Mouse (Mus musculus) forebrain, embryonic 15.5 days (tissue): ENCODE measurements around the gene Gstp1. TPM values are rescaled to one million over a fixed set of nuclear protein-coding genes. Genes with fewer than 3 reads are reported as not detected.
"Not testable (repeated sequence)": the region's sequence is repeated elsewhere in the genome, so short reads cannot be mapped to it uniquely, and the experiment has no call there.

Experiments
- ATAC-seq: fragments of 200-750 bp; cut with Nextera tagmentation; replicated peaks from 2 replicates; pipeline ENCODE4 v1.8.0; 2017; ENCODE audit warnings: mild to moderate bottlenecking, moderate TSS enrichment, moderate library complexity
- H3K27ac ChIP-seq: fragments of 300-500 bp; sonication (generic); replicated peaks from 2 replicates; pipeline ENCODE4 v1.5.1; 2015; ENCODE audit warnings: mild to moderate bottlenecking, inconsistent platforms
- H3K27me3 ChIP-seq: fragments of 300-500 bp; sonication (generic); 2 replicates; pipeline ENCODE4 v1.6.1; 2015; ENCODE audit warnings: inconsistent platforms
- H3K36me3 ChIP-seq: fragments of 300-500 bp; sonication (generic); 2 replicates; pipeline ENCODE4 v1.6.1; 2015; ENCODE audit warnings: mild to moderate bottlenecking, inconsistent platforms
- H3K4me1 ChIP-seq: fragments of 300-500 bp; sonication (generic); 2 replicates; pipeline ENCODE4 v1.6.1; 2015; ENCODE audit warnings: inconsistent platforms
- H3K4me2 ChIP-seq: fragments of 300-500 bp; sonication (generic); replicated peaks from 2 replicates; pipeline ENCODE4 v1.6.1; 2015; ENCODE audit warnings: mild to moderate bottlenecking, inconsistent platforms
- H3K4me3 ChIP-seq: fragments of 300-500 bp; sonication (generic); 2 replicates; pipeline ENCODE4 v1.5.1; 2015; ENCODE audit warnings: mild to moderate bottlenecking, inconsistent platforms
- H3K9ac ChIP-seq: fragments of 300-500 bp; sonication (generic); replicated peaks from 2 replicates; pipeline ENCODE4 v1.6.1; 2015; ENCODE audit warnings: mild to moderate bottlenecking, inconsistent platforms
- H3K9me3 ChIP-seq: fragments of 300-500 bp; sonication (generic); 2 replicates; pipeline ENCODE4 v1.6.1; 2016; ENCODE audit warnings: inconsistent platforms
- WGBS: fragments of 180-500 bp; shearing (Covaris S2); methylation state at CpG from one replicate; pipeline ENCODE4 v1.1.7; 2015; ENCODE audit warnings: mixed read lengths; 5-methylcytosine and 5-hydroxymethylcytosine counted together
- polyA plus RNA-seq: library from polyadenylated mRNA; unstranded; fragments of >200 nt; fragmentation: Nextera tagmentation; extraction: Ambion mirVana; gene quantifications from 2 replicates; pipeline ENCODE4 v1.2.1, GENCODE M21; 2015

Gene Gstp1
- polyA plus RNA-seq, 1 experiment from 2014 or later = 426 TPM

DNA sequence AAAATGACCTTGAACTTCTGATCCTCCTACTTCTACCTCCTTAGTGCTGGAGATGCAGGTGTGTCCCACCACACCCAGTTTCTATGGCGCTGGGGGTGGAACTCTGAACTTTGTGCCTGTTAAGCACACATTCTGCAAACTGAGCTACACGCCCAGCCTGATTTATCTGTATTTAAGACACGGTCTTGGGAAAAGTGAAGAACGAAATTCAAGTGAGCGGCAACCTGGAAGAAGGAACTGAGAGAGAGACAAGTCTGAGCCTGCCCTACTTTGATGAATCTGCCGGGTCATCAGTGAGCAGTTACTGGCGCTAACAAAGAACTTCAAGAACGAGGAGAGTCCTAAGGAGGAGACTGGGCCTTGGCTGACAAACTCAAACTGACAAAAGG, 9.1 kb upstream of the Gstp1 start:
- Histone ChIP-seq H3K9me3 (no peaks in the 10 kb centered on the region), H3K36me3 (no peaks in the 10 kb centered on the region), H3K27me3 (no peaks in the 10 kb centered on the region), H3K4me1 (peaks cover 3% of the 10 kb centered on the region; the same call in 1 of the 2 replicates), H3K4me2 (no peak overlapping the region), H3K27ac (no peak overlapping the region), H3K9ac (no peak overlapping the region), H3K4me3 (no peak overlapping the region)
- ATAC-seq = no peak
- 86% methylated on average over 8 of the region's 8 CpGs for WGBS

DNA sequence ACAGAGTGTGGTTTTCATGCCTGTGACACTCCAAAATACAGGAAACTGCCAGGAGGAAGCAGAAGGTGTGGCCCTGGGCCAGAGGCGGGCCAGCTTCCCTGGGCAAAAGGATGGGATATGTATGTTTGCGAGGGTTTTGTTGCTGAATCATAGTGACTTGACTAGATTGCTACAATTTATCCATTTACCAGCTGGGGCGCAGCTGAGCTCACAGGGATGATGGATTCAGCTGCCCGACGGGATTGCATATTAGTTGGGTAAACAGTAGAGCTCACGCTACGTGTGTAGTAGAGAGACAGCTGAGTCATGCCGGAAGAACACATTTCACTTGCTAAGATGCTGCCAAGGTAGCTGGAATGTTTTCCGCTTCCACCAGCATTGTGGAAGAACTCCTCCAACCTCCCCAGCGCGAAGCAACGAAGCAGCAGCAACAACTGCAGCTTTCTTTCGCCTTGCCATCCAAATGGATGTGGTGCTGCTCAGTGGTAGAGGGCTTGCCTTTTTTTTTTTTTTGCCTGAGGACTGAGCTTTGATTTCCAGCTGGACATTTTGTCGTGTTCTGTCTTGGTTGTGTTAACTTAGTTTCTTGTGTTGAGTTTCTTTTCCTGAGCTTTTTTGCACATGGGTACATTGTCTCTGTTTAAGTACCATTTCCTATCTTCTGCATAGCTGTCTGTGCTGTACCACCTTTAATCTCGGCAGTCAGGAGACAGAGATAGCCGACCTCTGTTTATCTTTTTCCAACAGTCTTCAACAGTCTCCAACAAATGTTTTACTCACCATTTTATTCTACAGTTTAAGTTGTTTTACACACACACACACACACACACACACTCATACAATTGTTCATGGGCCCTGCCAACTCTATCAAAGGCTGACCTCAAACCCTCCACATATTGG, 8.4 kb upstream of the Gstp1 start, which contains the start of gene Gstp2:
Gstp2 (minus strand) TSS at position 58 of the 900 bp plus-strand sequence.
- H3K4me1 ChIP-seq = peaks cover 3% of the 10 kb centered on the region; the same call in 1 of the 2 replicates
- H3K9me3 ChIP-seq = no peaks in the 10 kb centered on the region
- no peaks in the 10 kb centered on the region for H3K36me3 ChIP-seq
- peak within 1 kb of the TSS; percentile 7; the same call in 1 of the 2 replicates for H3K4me3 ChIP-seq
- 48% methylated on average over 16 of the region's 16 CpGs for WGBS
- ATAC-seq = no peak
- no peaks in the 10 kb centered on the region for H3K27me3 ChIP-seq
- peak within 1 kb of the TSS; percentile 18; the same call in 1 of the 2 replicates for H3K4me2 ChIP-seq
- H3K27ac ChIP-seq = no peak within 1 kb of the TSS
- H3K9ac ChIP-seq = no peak within 1 kb of the TSS

DNA sequence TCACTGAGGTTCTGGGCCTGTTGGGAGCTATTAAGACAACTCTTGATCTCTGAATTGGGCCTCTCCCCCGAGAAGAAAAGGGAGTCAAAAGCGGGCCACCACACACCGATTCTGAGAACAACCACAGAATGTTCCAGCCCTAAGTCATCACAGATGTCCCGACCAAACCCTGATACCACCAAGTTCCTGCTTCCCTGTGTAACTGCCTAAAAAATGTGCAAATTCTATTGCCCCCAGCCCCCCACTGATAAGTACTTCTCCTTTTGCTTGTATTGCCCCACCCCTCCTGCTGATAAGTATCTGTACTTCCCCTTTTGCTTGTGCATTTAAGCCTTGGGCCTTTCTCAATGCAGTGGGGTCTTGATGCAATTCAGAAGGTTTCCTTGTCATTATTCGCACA, 6.3 kb upstream of the Gstp1 start:
- H3K4me1 ChIP-seq, H3K4me2 ChIP-seq, H3K4me3 ChIP-seq, H3K9me3 ChIP-seq, H3K27ac ChIP-seq, H3K36me3 ChIP-seq, H3K27me3 ChIP-seq, H3K9ac ChIP-seq, ATAC-seq: not testable (repeated sequence)
- WGBS = 91% methylated on average over 5 of the region's 5 CpGs

DNA sequence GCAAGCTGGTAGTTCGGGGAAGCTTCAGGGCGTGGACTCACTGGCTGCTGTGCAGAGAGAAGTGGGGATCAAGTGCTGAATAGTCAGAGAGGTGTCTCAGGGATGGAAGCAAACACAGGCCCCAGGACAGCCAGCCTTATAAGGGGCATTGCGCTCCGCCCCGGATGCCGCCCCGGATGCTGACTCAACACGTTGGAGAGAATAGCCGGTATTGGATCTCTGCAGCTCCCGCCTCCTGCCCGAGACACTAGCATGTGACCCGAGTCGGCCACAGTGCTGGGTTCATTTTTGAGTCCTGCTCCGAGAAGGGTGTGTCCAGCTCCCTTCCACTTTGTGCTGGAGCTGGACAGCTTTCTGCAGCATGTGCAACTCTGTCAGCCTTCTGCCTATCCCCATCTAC, 4.3 kb upstream of the Gstp1 start:
- Histone ChIP-seq H3K4me1 (peaks cover 16% of the 10 kb centered on the region), H3K36me3 (no peaks in the 10 kb centered on the region), H3K4me3 (no peak overlapping the region), H3K9me3 (no peaks in the 10 kb centered on the region), H3K27ac (no peak overlapping the region), H3K4me2 (no peak overlapping the region), H3K27me3 (no peaks in the 10 kb centered on the region), H3K9ac (no peak overlapping the region)
- 81% methylated on average over 14 of the region's 14 CpGs for WGBS
- no peak for ATAC-seq

DNA sequence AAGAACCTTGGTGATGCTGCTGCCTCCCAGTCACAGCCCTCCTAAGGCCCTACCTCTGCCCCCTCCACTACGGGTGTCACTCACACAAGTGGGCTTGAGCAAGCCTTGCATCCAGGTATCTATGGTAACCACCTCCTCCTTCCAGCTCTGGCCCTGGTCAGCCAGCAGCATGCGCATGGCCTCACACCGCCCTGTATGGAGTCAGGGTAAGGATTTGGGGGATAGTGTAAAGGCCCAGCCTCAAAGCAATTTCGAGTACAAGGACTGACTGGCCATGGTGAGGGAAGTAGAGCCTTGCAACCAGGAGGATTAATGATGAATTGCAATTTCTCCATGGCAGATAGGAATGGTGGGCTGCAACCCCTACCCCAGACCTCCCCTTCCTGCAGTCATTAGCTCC, 3.7 kb upstream of the Gstp1 start:
- 84% methylated on average over 3 of the region's 4 CpGs for WGBS
- H3K9ac ChIP-seq, H3K27me3 ChIP-seq, H3K36me3 ChIP-seq, H3K9me3 ChIP-seq, H3K27ac ChIP-seq, H3K4me2 ChIP-seq, H3K4me3 ChIP-seq, ATAC-seq: not testable (repeated sequence)
- peaks cover 19% of the 10 kb centered on the region for H3K4me1 ChIP-seq

DNA sequence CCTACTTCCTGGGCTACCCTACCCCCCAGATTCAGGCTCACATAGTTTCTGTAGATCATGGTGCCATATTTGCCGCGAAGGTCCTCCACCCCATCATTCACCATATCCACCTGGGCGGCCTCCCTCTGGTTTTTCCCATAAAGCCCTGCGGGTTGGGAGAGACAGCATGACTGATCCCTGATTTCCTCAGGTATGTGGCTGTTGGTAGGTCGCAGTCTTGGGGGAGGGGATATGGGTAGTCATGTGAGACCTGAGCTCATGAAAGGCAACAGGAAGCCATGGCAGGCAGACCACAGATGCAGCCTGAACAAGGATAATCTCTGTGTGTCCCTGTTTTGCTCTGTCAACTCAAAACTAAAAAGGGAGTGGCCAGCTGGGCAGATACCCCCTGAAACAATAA, 3.2 kb upstream of the Gstp1 start:
- H3K4me2 ChIP-seq, H3K27ac ChIP-seq, H3K9me3 ChIP-seq, H3K36me3 ChIP-seq, H3K4me3 ChIP-seq, H3K27me3 ChIP-seq, H3K9ac ChIP-seq, ATAC-seq: not testable (repeated sequence)
- H3K4me1 ChIP-seq = peaks cover 17% of the 10 kb centered on the region
- 87% methylated on average over 5 of the region's 5 CpGs for WGBS

DNA sequence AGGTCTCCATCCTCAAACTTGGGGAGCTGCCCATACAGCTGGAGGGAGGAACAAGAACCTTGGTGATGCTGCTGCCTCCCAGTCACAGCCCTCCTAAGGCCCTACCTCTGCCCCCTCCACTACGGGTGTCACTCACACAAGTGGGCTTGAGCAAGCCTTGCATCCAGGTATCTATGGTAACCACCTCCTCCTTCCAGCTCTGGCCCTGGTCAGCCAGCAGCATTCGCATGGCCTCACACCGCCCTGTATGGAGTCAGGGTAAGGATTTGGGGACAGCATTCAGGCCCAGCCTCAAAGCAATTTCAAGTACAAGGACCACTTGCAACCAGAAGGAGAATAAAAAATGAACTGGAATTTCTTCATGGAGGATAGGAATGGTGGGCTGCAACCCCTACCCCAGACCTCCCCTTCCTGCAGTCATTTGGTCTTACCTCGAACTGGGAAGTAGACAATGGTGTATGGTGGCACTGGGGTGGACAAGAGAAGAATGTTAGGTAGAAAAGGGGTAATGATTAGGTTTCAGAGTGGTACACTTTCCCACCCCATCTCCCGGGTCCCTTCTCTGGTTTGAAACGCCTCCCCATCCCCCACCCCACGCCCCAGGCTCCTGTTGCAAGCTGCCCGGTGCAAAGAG, 514 bp downstream of the Gstp1 start:
- not testable (repeated sequence) for H3K27me3 ChIP-seq, H3K36me3 ChIP-seq, H3K9me3 ChIP-seq
- Histone ChIP-seq H3K9ac (peak overlapping the region; percentile 62), H3K4me2 (peak overlapping the region; percentile 90), H3K4me1 (peaks cover 17% of the 10 kb centered on the region), H3K4me3 (peak overlapping the region; percentile 61), H3K27ac (peak overlapping the region; percentile 57)
- WGBS = 19% methylated on average over 7 of the region's 8 CpGs
- ATAC-seq = peak; percentile 32

DNA sequence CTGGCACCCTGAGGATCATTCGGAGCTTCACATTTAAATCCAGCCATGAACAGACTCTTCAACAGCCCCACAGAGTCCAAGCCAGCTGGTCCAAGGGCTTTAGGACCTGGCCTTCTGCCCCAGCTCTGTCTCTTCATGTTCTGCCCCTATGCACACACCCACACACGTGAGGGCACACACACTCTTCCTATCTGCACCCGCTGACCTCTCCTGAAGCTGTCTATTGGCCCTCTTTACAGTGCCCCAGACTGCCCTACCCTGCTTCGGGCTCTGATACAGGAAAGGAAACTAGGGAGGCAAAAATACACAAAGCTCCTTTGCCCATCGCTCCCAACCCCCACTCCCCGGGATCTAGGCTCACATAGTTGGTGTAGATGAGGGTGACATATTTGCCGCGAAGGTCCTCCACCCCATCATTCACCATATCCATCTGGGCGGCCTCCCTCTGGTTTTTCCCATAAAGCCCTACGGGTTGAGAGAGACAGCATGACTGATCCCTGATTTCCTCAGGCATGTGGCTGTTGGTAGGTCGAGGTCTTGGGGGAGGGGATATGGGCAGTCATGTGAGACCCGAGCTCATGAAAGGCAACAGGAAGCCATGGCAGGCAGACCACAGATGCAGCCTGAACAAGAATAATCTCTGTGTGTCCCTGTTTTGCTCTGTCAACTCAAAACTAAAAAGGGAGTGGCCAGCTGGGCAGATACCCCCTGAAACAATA, 1.3 kb downstream of the Gstp1 start:
- no peaks in the 10 kb centered on the region for H3K36me3 ChIP-seq
- ATAC-seq = no peak
- no peak overlapping the region for H3K9ac ChIP-seq
- no peaks in the 10 kb centered on the region for H3K9me3 ChIP-seq
- 84% methylated on average over 12 of the region's 12 CpGs for WGBS
- H3K27me3 ChIP-seq = no peaks in the 10 kb centered on the region
- no peak overlapping the region for H3K4me3 ChIP-seq
- H3K27ac ChIP-seq = no peak overlapping the region
- H3K4me2 ChIP-seq = no peak overlapping the region
- H3K4me1 ChIP-seq = peaks cover 17% of the 10 kb centered on the region

DNA sequence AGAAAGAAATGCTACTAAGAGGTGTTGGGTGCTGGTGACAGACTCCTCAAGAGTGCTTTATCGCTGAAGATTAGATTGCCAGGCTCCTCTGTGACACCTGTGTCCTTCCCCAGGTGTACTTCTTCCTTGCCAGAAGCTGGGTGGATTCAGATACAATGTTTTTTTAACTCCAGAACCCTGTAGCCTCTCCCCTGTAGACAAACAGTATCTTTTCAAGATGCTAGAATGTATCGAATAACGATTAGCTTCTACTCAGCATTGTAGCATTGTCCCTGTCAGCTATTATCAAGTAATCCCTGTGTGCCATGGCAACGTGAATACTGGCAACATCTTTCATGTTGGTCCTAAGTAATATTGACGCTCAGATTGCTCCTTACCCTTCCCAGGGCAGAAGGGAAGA, 4.0 kb downstream of the Gstp1 start:
- peaks cover 17% of the 10 kb centered on the region for H3K4me1 ChIP-seq
- H3K27ac ChIP-seq = no peak overlapping the region
- no peak overlapping the region for H3K4me2 ChIP-seq
- no peak for ATAC-seq
- no peaks in the 10 kb centered on the region for H3K9me3 ChIP-seq
- H3K36me3 ChIP-seq = no peaks in the 10 kb centered on the region
- no peaks in the 10 kb centered on the region for H3K27me3 ChIP-seq
- WGBS = 51% methylated on average over 5 of the region's 5 CpGs
- H3K4me3 ChIP-seq = no peak overlapping the region
- no peak overlapping the region for H3K9ac ChIP-seq

DNA sequence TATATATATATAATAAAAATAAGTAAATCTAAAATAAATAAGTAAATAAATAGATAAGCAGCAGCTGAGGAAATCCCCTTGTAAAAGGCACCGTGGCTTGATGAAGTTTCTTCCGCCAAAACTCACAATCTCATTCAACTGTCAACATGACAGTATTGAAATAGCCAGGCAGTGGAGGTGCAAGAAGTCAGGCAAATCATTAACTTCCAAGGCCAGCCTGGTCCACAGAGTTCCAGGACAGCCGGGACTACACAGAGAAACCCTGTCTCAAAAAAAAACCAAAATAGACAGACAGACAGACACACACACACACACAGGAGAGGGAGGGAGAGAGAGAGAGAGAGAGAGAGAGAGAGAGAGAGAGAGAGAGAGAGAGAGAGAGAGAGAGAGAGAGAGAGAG, 4.5 kb downstream of the Gstp1 start:
- no peak overlapping the region for H3K27ac ChIP-seq
- no peaks in the 10 kb centered on the region for H3K9me3 ChIP-seq
- H3K4me3 ChIP-seq = no peak overlapping the region
- H3K4me2 ChIP-seq = no peak overlapping the region
- H3K9ac ChIP-seq = no peak overlapping the region
- no peaks in the 10 kb centered on the region for H3K36me3 ChIP-seq
- 87% methylated on average over 3 of the region's 3 CpGs for WGBS
- peaks cover 15% of the 10 kb centered on the region for H3K4me1 ChIP-seq
- H3K27me3 ChIP-seq = no peaks in the 10 kb centered on the region
- ATAC-seq = no peak

DNA sequence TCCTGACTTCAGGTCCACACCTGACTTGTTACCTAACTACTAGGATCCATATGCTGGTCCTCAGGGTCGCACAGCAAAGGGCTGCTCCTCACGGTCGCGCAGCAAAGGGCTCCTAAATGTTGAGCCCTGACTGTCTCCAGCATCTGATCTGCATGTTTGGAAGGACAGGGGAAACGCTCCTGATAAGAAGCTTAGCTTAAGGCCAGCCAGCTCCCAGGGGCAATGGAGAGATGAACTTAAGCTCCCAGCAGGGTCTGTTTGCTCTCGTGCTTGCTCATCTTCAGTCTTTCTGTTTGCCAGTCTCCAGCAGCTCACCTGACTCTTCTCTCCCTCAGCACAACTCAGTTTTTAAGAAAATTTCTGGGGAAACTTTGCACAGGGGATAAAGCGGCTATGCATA, 5.1 kb downstream of the Gstp1 start:
- WGBS = 60% methylated on average over 7 of the region's 7 CpGs
- no peaks in the 10 kb centered on the region for H3K36me3 ChIP-seq
- no peaks in the 10 kb centered on the region for H3K27me3 ChIP-seq
- ATAC-seq = no peak
- no peak overlapping the region for H3K4me2 ChIP-seq
- H3K9ac ChIP-seq = no peak overlapping the region
- no peak overlapping the region for H3K27ac ChIP-seq
- H3K4me3 ChIP-seq = no peak overlapping the region
- H3K4me1 ChIP-seq = peaks cover 10% of the 10 kb centered on the region
- no peaks in the 10 kb centered on the region for H3K9me3 ChIP-seq

DNA sequence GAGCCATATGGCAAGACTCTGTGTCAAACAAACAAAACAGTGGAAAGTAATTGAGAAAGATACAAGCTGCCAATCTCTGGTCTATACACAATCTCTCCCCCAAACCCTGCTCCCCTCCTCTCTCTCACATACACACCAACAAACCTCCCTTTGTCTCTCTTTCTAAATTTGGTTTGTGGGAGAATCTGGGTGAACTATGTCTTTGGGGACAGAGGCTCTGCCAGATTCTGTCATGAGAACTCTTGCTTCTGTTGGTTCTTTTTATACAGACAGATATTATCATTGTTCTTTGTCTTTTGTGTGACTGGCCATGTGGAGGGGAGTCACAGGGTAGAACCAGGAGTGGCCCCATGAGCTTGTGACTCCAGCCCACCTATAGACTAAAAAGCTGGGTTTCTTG, 10.2 kb downstream of the Gstp1 start:
- Histone ChIP-seq H3K27me3 (no peaks in the 10 kb centered on the region), H3K9ac (no peak overlapping the region), H3K36me3 (no peaks in the 10 kb centered on the region), H3K4me1 (no peaks in the 10 kb centered on the region), H3K4me2 (no peak overlapping the region), H3K9me3 (no peaks in the 10 kb centered on the region), H3K4me3 (no peak overlapping the region), H3K27ac (no peak overlapping the region)
- no peak for ATAC-seq
